Mouse (Mus musculus) kidney, adult 10 weeks (tissue): ENCODE results near the gene Chmp2b. TPM values are rescaled to one million over a fixed set of nuclear protein-coding genes. Genes with fewer than 3 reads are reported as not detected.

Experiments
- polyA plus RNA-seq: library from polyadenylated mRNA; stranded (reverse); fragments of 350-450 nt; fragmentation: Illumina TruSeq; extraction: RNeasy Lipid Tissue Mini Kit (QIAGEN cat#74804); gene quantifications from one replicate; pipeline ENCODE4 v1.2.3, GENCODE M21; 2014; ENCODE audit warnings: low read depth, low replicate concordance

Gene Chmp2b
- polyA plus RNA-seq, result 224 TPM

GRCm38 (mm10) chr16:65561963-65562863, at the start of gene Chmp2b:
Gene Chmp2b (minus strand): TSS chr16:65562726.

GRCm38 (mm10) chr16:65520211-65520610, 42.3 kb downstream of the Chmp2b start, which contains the start of gene Pou1f1:
Gene Pou1f1 (plus strand): TSS chr16:65520511.

Other genes starting within 250 kb of the Chmp2b start
- not detected for gene Pou1f1, start 42.2 kb downstream of the Chmp2b start, polyA plus RNA-seq